Mouse (Mus musculus) yolk sac, embryonic 10.5 days (tissue): Measurements from ENCODE around the gene Nfix.

Experiments
- DNase-seq: peaks from one replicate; pipeline ENCODE4 v3.0.0-alpha.2; 2017; ENCODE audit warnings: low spot score

Nfix gene

GRCm38 (mm10) chr8:84799999-84800831, at the start of gene Nfix:
Nfix (minus strand) TSS chr8:84800344.
- no peak for DNase-seq

GRCm38 (mm10) chr8:84847684-84848435, 47.7 kb upstream of the Nfix start:
- peak; percentile 66 for DNase-seq

GRCm38 (mm10) chr8:84846722-84847572, 46.8 kb upstream of the Nfix start, which contains the start of gene Calr:
Calr (minus strand) TSS chr8:84846934.
- peak; percentile 100 for DNase-seq

GRCm38 (mm10) chr8:84846094-84846721, 46.1 kb upstream of the Nfix start:
- DNase-seq, result no peak

GRCm38 (mm10) chr8:84845355-84846093, 45.4 kb upstream of the Nfix start:
- DNase-seq, result no peak

GRCm38 (mm10) chr8:84844397-84845070, 44.4 kb upstream of the Nfix start:
- no peak for DNase-seq

GRCm38 (mm10) chr8:84841514-84841913, 41.4 kb upstream of the Nfix start:
- no peak for DNase-seq

GRCm38 (mm10) chr8:84840248-84840999, 40.3 kb upstream of the Nfix start, which contains the start of gene Rad23a:
Rad23a (minus strand) TSS chr8:84840665.
- DNase-seq, result peak; percentile 94

GRCm38 (mm10) chr8:84839875-84840247, 39.7 kb upstream of the Nfix start:
- no peak for DNase-seq

GRCm38 (mm10) chr8:84839411-84839810, 39.3 kb upstream of the Nfix start:
- DNase-seq, result no peak

GRCm38 (mm10) chr8:84838513-84838912, 38.4 kb upstream of the Nfix start:
- DNase-seq, result no peak

GRCm38 (mm10) chr8:84837912-84838470, 37.8 kb upstream of the Nfix start:
- DNase-seq, result no peak

- no peak for DNase-seq
Observed at GRCm38 (mm10) chr8:84837149-84837911, 37.2 kb upstream of the Nfix start.

- no peak for DNase-seq
Observed at GRCm38 (mm10) chr8:84834866-84835855, 35.0 kb upstream of the Nfix start.

GRCm38 (mm10) chr8:84834002-84834865, 34.1 kb upstream of the Nfix start:
- DNase-seq, result no peak
